Mouse (Mus musculus) left cerebral cortex, adult 2 months (tissue): ENCODE data around the gene Fblim1. TPM values are rescaled to one million over a fixed set of nuclear protein-coding genes. Genes with fewer than 3 reads are reported as not detected.
A peak's percentile ranks its signal among the peaks of the same experiment; 100 is the strongest.

Experiments
- DNase-seq, 2 experiments: peaks; one replicate each; pipeline ENCODE4 v3.0.0; 2021 to 2022; ENCODE audit warnings: low spot score in 2 of 2, mixed read lengths in 1 of 2; ENCODE audit errors: extremely low spot score in 1 of 2
- H3K27ac ChIP-seq: fragments of 200-600 bp; 2 replicates; pipeline ENCODE4 v1.8.1; 2022
- H3K4me3 ChIP-seq: fragments of 200-600 bp; 2 replicates; pipeline ENCODE4 v1.8.1; 2022
- CTCF ChIP-seq: fragments of 200-600 bp; IDR thresholded peaks from 2 replicates; pipeline ENCODE4 v1.8.1; 2022; ENCODE audit warnings: antibody characterized with exemption, mild to moderate bottlenecking, moderate library complexity
- intact Hi-C: fragments of 180-260 bp; cut with DNase I; formaldehyde crosslinking; loops from one replicate; pipeline ENCODE4 v1.15.1; 2025
- total RNA-seq, 2 experiments: library from RNA; stranded (reverse); gene quantifications; 2 replicates each; pipeline ENCODE4 v1.2.3; 2021

Fblim1 gene
- total RNA-seq, 2 experiments from 2014 or later = 0.75 to 1.1 TPM

DNA sequence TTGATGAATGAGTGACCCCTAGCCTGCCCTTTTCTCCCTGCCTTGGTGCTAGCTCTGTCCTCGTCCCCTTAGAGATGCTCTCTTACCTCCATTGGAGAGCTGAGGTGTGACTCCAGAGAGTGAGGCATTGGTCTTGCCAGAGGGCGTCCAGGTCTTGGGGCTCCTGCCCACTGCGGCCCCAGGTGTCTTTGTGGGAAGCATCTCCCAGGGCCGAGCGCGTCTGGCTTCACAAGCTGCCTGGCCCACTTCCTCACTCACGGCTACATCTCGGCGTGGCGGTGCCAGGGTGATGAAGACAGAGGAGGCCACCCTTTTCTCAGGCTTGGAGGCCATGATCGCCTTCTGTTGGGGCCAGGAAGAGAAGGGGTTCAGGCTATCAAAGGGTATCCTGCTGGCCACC lies 10.8 kb downstream of the Fblim1 start:
- no peak for DNase-seq
- no peak for TF ChIP-seq CTCF
- intact Hi-C loops = no loop called here
- no peak overlapping the region for H3K4me3 ChIP-seq
- H3K27ac ChIP-seq = no peak overlapping the region

DNA sequence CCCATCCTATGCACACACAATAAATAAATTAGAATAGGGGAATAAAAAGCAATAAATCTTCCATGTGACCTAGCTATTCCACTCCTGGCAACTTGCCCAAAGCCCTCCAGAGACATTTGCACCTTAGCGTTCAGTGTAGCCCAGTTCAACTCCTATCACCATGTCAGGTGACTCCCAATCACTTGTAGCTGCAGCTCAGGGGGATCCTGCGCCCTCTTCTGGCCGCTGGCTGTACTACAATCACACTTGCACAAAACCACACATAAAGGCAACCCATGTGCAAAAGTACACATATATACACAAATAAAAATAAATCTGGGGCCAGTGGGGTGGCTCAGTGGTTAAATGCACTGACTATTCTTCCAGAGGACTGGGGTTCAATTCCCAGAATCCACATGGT lies 14.3 kb downstream of the Fblim1 start:
- TF ChIP-seq CTCF = peak; percentile 56
- DNase-seq = no peak
- Histone ChIP-seq H3K27ac (no peak overlapping the region), H3K4me3 (no peak overlapping the region)
- intact Hi-C loops = no loop called here

DNA sequence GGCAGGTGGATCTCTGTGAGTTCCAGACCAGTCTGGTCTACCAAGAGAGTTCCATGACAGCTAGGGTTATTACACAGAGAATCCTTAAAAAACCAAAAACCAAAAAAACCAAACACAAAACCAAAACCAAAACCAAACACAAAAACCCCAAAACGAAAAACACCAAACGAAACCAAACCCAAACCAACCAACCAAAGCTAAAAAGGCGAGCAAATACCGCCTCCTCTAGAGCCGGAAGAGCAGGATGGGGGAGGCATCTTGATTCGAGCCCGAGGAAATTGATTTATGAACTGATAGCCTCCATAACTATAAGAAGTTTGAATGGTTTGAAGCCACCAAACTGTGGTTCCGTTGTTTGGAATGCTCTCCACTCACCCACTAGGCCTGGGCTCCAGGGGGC lies 22.0 kb downstream of the Fblim1 start:
- Histone ChIP-seq H3K27ac (no peak overlapping the region), H3K4me3 (no peak overlapping the region)
- TF ChIP-seq CTCF = no peak
- intact Hi-C loops = no loop called here
- no peak for DNase-seq

DNA sequence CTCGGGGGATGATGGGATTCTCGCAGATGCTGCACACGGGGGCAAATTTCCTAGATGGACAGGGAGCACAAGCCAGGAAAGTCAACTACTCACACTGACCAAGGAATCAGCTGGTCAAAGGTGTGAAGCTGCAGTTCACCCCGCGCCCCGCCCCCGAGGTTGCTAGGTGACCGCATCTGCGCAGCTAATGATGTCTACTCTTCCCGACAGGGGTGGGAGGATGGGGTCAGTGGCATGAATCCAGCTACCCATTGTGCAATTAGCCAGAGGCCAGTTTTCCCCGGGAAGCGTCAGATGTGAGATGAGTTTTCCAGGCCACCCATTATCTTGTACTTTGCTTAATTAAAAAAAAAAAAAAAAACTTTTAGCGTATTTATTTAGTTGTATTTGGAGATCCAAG lies 24.8 kb downstream of the Fblim1 start:
- DNase-seq = no peak
- Histone ChIP-seq H3K4me3 (no peak overlapping the region), H3K27ac (no peak overlapping the region)
- intact Hi-C loops = no loop called here
- no peak for TF ChIP-seq CTCF

DNA sequence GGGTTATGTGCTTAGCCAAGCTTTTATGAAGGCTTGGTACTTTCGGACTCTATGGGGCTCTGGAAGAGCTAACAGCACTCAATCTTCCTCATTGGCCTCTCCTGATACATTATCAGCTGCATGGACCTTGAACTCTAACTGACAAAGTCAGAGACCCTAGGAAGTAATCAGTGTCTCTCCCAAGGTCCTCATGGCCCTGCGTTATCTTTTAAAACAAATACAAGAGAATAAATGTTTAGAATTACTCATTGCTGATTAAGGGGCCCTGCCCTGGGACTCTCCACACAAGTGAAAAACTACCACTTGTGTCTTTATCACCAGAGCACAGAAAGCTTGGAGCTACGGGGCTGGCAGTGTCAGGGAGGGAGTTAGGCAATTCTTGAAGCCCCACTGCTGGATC lies 27.1 kb downstream of the Fblim1 start:
- no peak overlapping the region for H3K27ac ChIP-seq
- intact Hi-C loops = no loop called here
- no peak overlapping the region for H3K4me3 ChIP-seq
- no peak for TF ChIP-seq CTCF
- no peak for DNase-seq

DNA sequence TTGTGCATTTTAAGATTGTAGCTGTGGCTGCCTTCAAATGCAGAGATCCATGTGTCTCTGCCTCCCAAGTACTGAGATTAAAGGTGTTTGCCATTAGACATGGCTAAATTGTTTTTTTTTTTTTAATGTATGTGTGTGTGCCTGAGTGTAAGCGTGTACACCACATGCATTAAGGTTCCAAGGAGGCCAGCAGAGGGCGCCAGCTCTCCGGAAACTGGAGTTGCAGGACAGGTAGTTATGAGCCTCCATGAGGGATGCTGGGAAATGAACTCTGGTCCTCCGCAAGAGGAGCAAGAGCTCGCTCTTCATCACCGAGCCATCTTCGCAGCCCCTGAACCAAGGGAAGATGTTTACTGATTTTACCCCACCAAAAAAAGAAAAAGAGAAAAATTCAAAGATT lies 29.0 kb downstream of the Fblim1 start:
- no peak overlapping the region for H3K4me3 ChIP-seq
- no peak; the same call in 1 of the 2 replicates for TF ChIP-seq CTCF
- intact Hi-C loops = no loop called here
- no peak overlapping the region for H3K27ac ChIP-seq
- no peak for DNase-seq

DNA sequence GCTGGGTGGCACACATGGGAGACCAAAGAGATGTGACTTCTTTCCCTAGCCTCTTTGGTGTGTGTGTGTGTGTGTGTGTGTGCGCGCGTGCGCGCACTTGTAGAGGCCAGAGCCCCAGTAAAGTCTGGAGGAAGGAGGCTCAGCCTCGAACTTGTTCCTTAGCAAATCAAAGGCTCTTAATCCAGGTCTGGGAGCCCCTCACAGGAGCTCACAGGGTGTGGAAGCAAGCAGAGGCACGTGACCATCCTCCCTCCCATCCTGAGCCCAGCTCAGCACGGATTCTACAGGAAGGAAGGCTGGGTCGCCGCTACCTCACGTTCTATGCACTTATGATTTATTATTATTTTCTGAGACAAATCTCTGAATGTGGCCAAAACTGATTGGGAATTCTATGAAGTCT lies 29.5 kb downstream of the Fblim1 start:
- Histone ChIP-seq H3K27ac (no peak overlapping the region), H3K4me3 (no peak overlapping the region)
- TF ChIP-seq CTCF = no peak
- DNase-seq = no peak
- intact Hi-C loops = no loop called here

DNA sequence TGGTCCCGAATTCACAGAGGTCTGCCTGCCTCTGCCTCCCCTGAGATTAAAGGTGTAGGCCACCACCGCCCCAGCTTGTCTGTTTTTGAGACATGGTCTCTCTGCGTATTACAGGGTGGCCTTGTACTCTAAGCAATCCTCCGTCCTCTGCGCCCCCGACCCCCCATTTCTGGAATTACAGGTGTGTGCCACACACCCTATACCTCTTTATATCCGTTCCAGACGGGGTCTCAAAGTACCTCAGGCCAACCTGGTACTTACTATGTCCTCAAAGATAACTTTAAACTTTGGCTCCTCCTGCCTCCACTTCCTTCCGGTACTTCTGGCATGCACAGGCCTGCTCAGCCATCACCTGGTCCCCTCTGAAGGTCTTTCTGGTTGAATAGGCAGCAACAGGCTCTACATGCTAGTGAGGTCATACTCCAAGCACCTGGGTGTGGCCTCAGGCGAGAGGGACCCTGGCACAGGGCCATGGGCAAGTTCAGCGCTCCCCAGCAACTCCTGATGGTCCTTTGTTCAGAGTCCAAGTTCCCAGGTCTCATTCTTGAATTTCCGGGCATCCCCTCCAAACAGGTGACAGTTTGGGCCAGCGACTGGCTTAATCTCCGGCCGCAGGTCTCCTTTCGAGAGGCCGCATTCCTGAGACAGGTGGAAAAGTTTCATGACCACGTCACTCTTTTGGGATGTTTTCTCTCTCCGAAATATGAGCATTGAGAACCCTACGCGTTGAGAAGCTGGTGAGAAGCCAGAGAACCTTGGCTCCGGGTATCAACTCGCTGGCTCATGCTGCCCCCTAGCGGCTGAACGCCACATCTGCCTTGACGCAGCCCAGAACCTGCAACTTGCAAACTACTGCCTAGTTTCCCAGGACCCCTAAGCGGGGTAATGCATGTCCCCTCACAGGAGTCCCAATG lies 30.9 kb downstream of the Fblim1 start:
- peak; percentile 97 for TF ChIP-seq CTCF
- Histone ChIP-seq H3K4me3 (no peak overlapping the region), H3K27ac (no peak overlapping the region)
- DNase-seq = peak; percentile 79 to 85
- intact Hi-C loops = loop anchor here (1.0 to 2.0 kb wide), 3 partner anchors 144 to 190 kb away; no protein-coding TSS in a partner anchor

DNA sequence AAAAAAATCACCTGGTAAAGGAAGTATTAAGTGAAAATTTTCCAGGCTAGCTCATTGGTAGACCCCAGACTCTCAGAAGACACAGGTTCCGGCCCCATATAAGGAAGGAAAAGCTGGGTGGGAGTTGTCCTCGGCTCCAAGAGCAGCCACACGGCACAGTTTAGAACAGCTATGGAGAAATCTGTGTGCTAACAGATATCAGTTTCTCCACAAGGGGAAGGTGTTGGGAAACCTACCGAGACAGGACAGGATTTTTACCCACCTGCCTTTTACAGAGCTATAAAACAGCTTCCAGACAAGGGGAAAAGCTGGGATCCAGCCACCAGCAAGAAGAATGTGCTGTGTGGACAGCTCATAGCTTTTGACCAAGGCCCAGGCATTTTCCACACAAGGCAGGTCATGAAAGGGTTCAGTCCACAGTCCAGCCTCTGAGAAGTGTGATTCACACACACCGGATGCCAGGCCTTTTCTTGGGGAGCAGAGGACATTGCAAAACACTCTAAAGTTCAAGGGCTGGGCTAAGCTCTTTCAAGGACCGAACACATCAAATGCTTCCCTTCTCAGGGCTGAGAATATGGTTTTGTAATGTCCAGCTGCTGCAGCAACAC lies 32.4 kb downstream of the Fblim1 start:
- no peak for DNase-seq
- no peak overlapping the region for H3K4me3 ChIP-seq
- no peak for TF ChIP-seq CTCF
- intact Hi-C loops = no loop called here
- no peak overlapping the region for H3K27ac ChIP-seq

DNA sequence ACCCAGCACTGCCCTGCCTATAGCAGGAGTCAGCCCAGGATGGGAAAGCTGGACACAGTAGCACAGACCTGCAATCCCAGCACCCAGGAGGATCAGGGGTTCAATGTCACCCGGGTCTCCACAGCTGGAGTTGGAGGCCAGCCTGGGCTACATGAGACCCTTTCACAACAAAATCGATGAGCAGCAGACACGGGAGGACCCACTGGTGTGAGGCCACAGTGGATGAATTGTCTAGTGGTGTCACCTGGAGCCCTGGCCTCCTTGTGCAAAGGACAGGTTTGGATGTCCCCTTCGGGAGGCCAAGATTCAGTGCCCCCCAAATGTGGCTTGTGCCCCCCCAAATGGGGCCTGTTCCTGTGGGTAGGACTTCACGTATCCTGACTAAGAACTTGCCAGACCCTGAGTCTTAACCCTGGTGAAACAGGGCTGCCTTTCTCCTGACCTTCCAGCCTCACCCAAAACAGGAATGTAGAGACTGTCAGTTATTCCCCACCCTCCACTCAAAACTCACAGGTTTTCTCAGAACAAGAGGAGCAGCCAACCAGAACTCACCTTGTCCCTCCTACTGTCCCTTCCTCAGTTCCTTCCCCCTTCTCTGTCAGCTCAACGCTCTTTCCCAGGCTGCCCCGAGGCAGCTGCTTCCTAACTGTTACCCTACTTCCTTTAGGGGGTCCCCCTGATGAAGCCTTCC lies 33.1 kb downstream of the Fblim1 start:
- TF ChIP-seq CTCF = no peak
- no peak for DNase-seq
- Histone ChIP-seq H3K27ac (no peak overlapping the region), H3K4me3 (no peak overlapping the region)
- intact Hi-C loops = no loop called here

DNA sequence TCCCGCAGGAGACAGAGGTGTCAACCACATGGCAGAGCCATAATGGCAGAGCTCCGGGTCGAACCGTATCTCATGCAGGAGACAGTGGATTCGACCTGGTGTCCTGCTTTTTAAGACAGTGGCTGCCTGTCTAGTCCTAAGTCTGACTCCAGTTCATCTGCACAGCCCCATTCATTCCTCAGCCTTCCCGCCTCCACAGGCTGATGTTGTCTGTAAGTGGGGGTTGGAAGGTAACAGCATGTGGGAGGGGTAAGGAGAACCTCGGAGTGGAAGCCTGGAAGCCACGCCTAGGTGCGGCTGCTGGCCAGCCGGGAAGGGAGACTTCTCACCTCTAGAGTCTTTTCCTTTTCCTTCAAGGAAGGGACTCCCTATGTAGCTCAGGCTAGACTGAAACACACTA lies 34.0 kb downstream of the Fblim1 start:
- no peak for DNase-seq
- no peak for TF ChIP-seq CTCF
- intact Hi-C loops = no loop called here
- Histone ChIP-seq H3K4me3 (no peak overlapping the region), H3K27ac (no peak overlapping the region)

DNA sequence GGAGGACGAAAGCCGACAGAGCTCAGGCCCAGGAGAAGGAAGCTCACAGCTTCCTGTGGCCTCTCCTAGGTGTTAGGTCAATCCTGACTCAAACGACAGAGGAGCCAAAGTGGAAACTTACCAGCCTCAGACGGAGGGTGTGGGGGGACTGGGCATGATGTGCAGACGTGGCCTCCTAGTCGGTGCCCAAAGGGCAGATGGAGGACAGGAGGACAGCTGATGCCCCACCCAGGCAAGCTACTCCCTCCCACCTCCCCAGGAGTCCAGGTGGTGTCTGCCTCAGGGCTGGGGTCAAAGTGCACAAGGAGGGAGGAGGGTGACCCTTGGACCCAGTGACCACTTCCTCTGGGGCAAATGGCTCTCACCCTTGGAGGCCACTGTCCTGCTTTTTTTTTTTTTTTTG lies 34.6 kb downstream of the Fblim1 start:
- no peak overlapping the region for H3K27ac ChIP-seq
- no peak overlapping the region for H3K4me3 ChIP-seq
- intact Hi-C loops = no loop called here
- TF ChIP-seq CTCF = no peak
- no peak for DNase-seq
